Mouse (Mus musculus): Measurements from ENCODE around the gene Emc8. TPM values are rescaled to one million over a fixed set of nuclear protein-coding genes. Genes with fewer than 3 reads are reported as not detected.

Gene Emc8
- polyA plus RNA-seq, 1 experiment from 2014 or later: 372 TPM

DNA sequence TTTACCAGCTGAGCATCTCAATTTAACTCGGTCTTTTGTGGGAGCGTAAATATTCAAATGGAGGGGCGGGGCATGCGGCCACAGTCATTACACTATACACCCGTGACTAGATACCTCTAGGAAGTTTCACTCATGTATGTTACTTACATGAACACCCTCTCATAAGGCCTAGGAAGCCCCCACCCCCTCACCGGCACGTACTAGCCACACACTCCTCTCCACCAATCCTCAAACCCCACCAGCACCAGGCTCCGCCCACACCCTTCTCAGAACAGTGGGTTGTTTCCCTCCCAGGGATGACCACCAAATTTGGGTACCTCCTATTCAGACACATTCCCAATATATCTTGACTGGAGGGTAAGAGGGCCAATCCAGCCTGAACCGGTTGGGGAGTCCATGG lies 60.9 kb downstream of the Emc8 start:
- no peaks in the 10 kb centered on the region for H3K36me3 ChIP-seq
- DNase-seq (ENCODE audit: low spot score): no peak
- H3K27ac ChIP-seq: no peak overlapping the region
- 83% methylated on average over 9 of the region's 9 CpGs for WGBS
- peaks cover 19% of the 10 kb centered on the region for H3K4me1 ChIP-seq
- H3K27me3 ChIP-seq (ENCODE audit: low read depth, poor library complexity, severe bottlenecking): 0 out of 2 replicates have a peak, but pooled peaks cover 15% of the 10 kb centered on the region
- no peaks in the 10 kb centered on the region for H3K9me3 ChIP-seq (replicated peaks)
- no peak overlapping the region for H3K4me3 ChIP-seq

Other genes with a start within 250 kb of the Emc8 start
- gene Gins2, start 79.3 kb downstream of the Emc8 start, polyA plus RNA-seq (2016; fragmentation: Nextera tagmentation; extraction: Ambion mirVana): 153 and 167 TPM in 2 replicates
- 2.7 and 3.4 TPM in 2 replicates for gene 1190005I06Rik, start 20.9 kb downstream of the Emc8 start, polyA plus RNA-seq (2016; fragmentation: Nextera tagmentation; extraction: Ambion mirVana)
- 3.4 and 3.8 TPM in 2 replicates for gene Gm27021, start 494 bp downstream of the Emc8 start, polyA plus RNA-seq (2016; fragmentation: Nextera tagmentation; extraction: Ambion mirVana)
- 879 and 888 TPM in 2 replicates for gene Cox4i1, start 351 bp downstream of the Emc8 start, polyA plus RNA-seq (2016; fragmentation: Nextera tagmentation; extraction: Ambion mirVana)
- gene Irf8, start 67.8 kb upstream of the Emc8 start, polyA plus RNA-seq (2016; fragmentation: Nextera tagmentation; extraction: Ambion mirVana): 1.4 and 1.7 TPM in 2 replicates